Mouse (Mus musculus) urinary bladder, postnatal 25 days (tissue): ENCODE data around the gene Tmem239.
"Not testable (repeated sequence)": the region's sequence is repeated elsewhere in the genome, so short reads cannot be mapped to it uniquely, and the experiment has no call there.

Experiments
- DNase-seq: peaks from one replicate; pipeline ENCODE4 v3.0.0; 2022; ENCODE audit warnings: low spot score

Tmem239 gene

GRCm38 (mm10) chr2:130406178-130406577, at the start of gene Tmem239:
TSS of gene Tmem239 (plus strand) at chr2:130406478.
- no peak for DNase-seq

- no peak for DNase-seq
Measured at GRCm38 (mm10) chr2:130357551-130357950, 48.7 kb upstream of the Tmem239 start.

GRCm38 (mm10) chr2:130358852-130359251, 47.4 kb upstream of the Tmem239 start:
- DNase-seq: no peak

- DNase-seq: peak; percentile 42
Measured at GRCm38 (mm10) chr2:130362511-130363026, 43.7 kb upstream of the Tmem239 start.

GRCm38 (mm10) chr2:130365211-130366094, 40.8 kb upstream of the Tmem239 start:
- DNase-seq: no peak

- no peak for DNase-seq
Measured at GRCm38 (mm10) chr2:130367386-130367785, 38.9 kb upstream of the Tmem239 start.

GRCm38 (mm10) chr2:130373026-130373425, 33.3 kb upstream of the Tmem239 start:
- not testable (repeated sequence) for DNase-seq

- no peak for DNase-seq
Measured at GRCm38 (mm10) chr2:130374951-130375350, 31.3 kb upstream of the Tmem239 start.

GRCm38 (mm10) chr2:130383205-130383604, 23.1 kb upstream of the Tmem239 start:
- no peak for DNase-seq

GRCm38 (mm10) chr2:130383895-130384294, 22.4 kb upstream of the Tmem239 start:
- no peak for DNase-seq

GRCm38 (mm10) chr2:130386212-130386611, 20.1 kb upstream of the Tmem239 start:
- no peak for DNase-seq

GRCm38 (mm10) chr2:130388796-130389195, 17.5 kb upstream of the Tmem239 start:
- no peak for DNase-seq

GRCm38 (mm10) chr2:130390993-130391625, 15.2 kb upstream of the Tmem239 start:
- no peak for DNase-seq

GRCm38 (mm10) chr2:130392836-130393235, 13.4 kb upstream of the Tmem239 start:
- DNase-seq: no peak

GRCm38 (mm10) chr2:130395696-130396095, 10.6 kb upstream of the Tmem239 start:
- DNase-seq: no peak

- peak; percentile 20 for DNase-seq
Measured at GRCm38 (mm10) chr2:130397186-130397985, 8.9 kb upstream of the Tmem239 start, which contains the start of gene Cpxm1. TSS of gene Cpxm1 (minus strand) at chr2:130397574.

GRCm38 (mm10) chr2:130398091-130398490, 8.2 kb upstream of the Tmem239 start:
- DNase-seq: peak; percentile 35

- no peak for DNase-seq
Measured at GRCm38 (mm10) chr2:130400046-130400445, 6.2 kb upstream of the Tmem239 start.

GRCm38 (mm10) chr2:130401891-130402290, 4.4 kb upstream of the Tmem239 start:
- DNase-seq: no peak

- no peak for DNase-seq
Measured at GRCm38 (mm10) chr2:130404939-130405338, 1.3 kb upstream of the Tmem239 start, which contains the start of the genes Gm28372 and 1700020A23Rik. TSS of gene Gm28372 (plus strand) at chr2:130405239. TSS of gene 1700020A23Rik (plus strand) at chr2:130405259.

- DNase-seq: no peak
Measured at GRCm38 (mm10) chr2:130408194-130408593, 1.9 kb downstream of the Tmem239 start.
